Mouse (Mus musculus): Measurements from ENCODE around the gene Tes3-ps.

Tes3-ps gene

GRCm38 (mm10) chr13:49492376-49493368, at the start of gene Tes3-ps:
Gene Tes3-ps, plus strand, starts transcription at chr13:49493318.
- DNase-seq = no peak

- no peak for DNase-seq
These were observed 48.7 kb upstream of the Tes3-ps start for GRCm38 (mm10) chr13:49444451-49444850.

GRCm38 (mm10) chr13:49449318-49449749, 43.8 kb upstream of the Tes3-ps start:
- peak; percentile 90 for DNase-seq

GRCm38 (mm10) chr13:49460276-49460675, 32.8 kb upstream of the Tes3-ps start:
- DNase-seq = peak; percentile 18

- peak; percentile 35 for DNase-seq
These were observed 32.3 kb upstream of the Tes3-ps start for GRCm38 (mm10) chr13:49460692-49461414.

- peak; percentile 75 for DNase-seq
These were observed 31.5 kb upstream of the Tes3-ps start for GRCm38 (mm10) chr13:49461458-49462132.

GRCm38 (mm10) chr13:49462921-49463320, 30.2 kb upstream of the Tes3-ps start:
- DNase-seq = no peak

- DNase-seq = no peak
These were observed 27.2 kb upstream of the Tes3-ps start for GRCm38 (mm10) chr13:49465875-49466274.

GRCm38 (mm10) chr13:49466393-49467075, 26.6 kb upstream of the Tes3-ps start:
- DNase-seq = peak; percentile 65

GRCm38 (mm10) chr13:49467585-49467984, 25.5 kb upstream of the Tes3-ps start:
- DNase-seq = no peak

- DNase-seq = no peak
These were observed 24.1 kb upstream of the Tes3-ps start for GRCm38 (mm10) chr13:49469002-49469401.

- DNase-seq = no peak
These were observed 22.8 kb upstream of the Tes3-ps start for GRCm38 (mm10) chr13:49470319-49470718.

GRCm38 (mm10) chr13:49470806-49471205, 22.3 kb upstream of the Tes3-ps start:
- DNase-seq = peak; percentile 52

- DNase-seq = peak; percentile 64
These were observed 21.0 kb upstream of the Tes3-ps start for GRCm38 (mm10) chr13:49471981-49472675.

- no peak for DNase-seq
These were observed 20.5 kb upstream of the Tes3-ps start for GRCm38 (mm10) chr13:49472676-49473005.

- no peak for DNase-seq
These were observed 15.2 kb upstream of the Tes3-ps start for GRCm38 (mm10) chr13:49477887-49478286.

- DNase-seq = no peak
These were observed 14.2 kb upstream of the Tes3-ps start for GRCm38 (mm10) chr13:49478851-49479374.

GRCm38 (mm10) chr13:49479399-49479798, 13.7 kb upstream of the Tes3-ps start:
- DNase-seq = peak; percentile 68

GRCm38 (mm10) chr13:49480057-49480456, 13.1 kb upstream of the Tes3-ps start:
- peak; percentile 86 for DNase-seq

GRCm38 (mm10) chr13:49480551-49480950, 12.6 kb upstream of the Tes3-ps start:
- peak; percentile 38 for DNase-seq

- no peak for DNase-seq
These were observed 7.7 kb upstream of the Tes3-ps start for GRCm38 (mm10) chr13:49485388-49485787.

GRCm38 (mm10) chr13:49504510-49504909, 11.4 kb downstream of the Tes3-ps start, which contains the start of gene Ecm2:
Gene Ecm2, plus strand, starts transcription at chr13:49504810.
- DNase-seq = no peak
